Mouse (Mus musculus): ENCODE measurements around the gene Scrn1. TPM values are rescaled to one million over a fixed set of nuclear protein-coding genes. Genes with fewer than 3 reads are reported as not detected.

The Scrn1 gene
- 91.2 and 96.6 TPM in 2 replicates for polyA plus RNA-seq (2015; fragmentation: Nextera tagmentation; extraction: Ambion mirVana)

DNA sequence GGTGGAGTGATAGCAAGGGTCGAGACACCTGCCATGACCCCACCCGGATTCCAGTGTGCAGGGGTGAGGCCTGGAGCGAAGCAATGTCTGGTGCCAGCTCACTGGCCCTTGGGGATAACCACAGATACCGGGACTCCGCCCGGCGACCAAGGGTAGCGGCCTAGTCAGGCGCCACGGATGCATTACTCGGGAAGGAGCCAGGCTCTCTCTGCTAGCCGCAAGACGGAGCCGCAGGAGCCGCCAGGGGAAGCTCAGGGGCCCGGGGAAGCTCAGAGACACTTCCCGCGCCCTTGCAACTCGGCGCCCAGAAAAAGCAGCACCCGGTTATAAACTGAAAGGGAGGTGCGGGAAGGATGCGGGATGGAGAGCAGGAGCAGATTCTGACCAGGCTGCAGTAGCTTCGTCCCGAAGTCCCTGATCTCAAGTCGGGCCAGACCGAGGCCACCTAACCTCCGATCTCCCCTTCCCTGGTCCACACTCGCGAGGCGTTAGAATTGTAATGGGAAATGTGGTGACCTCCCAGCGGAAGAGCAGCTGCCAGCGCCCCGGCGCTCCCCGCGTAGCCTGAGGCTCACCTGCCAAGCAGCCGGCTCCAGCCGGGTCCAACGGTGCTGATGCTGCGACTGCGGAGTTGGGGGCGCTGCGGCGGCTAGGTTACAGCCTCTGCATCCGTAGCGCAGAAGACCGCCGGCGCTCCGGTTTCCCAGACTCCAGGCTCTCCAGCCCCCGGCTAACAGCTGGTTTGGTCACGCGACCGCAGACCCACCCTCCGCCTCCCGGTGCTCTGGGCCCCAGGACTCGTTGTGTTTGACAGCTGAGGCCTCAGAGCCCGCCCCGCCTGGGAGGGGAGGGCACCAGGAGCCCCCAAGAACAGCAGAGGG is at the start of gene Scrn1:
Gene Scrn1 (minus strand): TSS at position 825 of the 881 bp plus-strand sequence.
- Histone ChIP-seq H3K36me3 (no peaks in the 10 kb centered on the region), H3K4me1 (replicated peaks) (peaks cover 77% of the 10 kb centered on the region), H3K9ac (replicated peaks) (peak within 1 kb of the TSS; percentile 84), H3K4me2 (replicated peaks) (peak within 1 kb of the TSS; percentile 67), H3K27me3 (no peaks in the 10 kb centered on the region), H3K9me3 (no peaks in the 10 kb centered on the region), H3K27ac (peak within 1 kb of the TSS; percentile 96), H3K4me3 (replicated peaks) (peak within 1 kb of the TSS; percentile 61)
- peak; percentile 85 for ATAC-seq
- under 1% methylated on average over 59 of the region's 60 CpGs for WGBS

DNA sequence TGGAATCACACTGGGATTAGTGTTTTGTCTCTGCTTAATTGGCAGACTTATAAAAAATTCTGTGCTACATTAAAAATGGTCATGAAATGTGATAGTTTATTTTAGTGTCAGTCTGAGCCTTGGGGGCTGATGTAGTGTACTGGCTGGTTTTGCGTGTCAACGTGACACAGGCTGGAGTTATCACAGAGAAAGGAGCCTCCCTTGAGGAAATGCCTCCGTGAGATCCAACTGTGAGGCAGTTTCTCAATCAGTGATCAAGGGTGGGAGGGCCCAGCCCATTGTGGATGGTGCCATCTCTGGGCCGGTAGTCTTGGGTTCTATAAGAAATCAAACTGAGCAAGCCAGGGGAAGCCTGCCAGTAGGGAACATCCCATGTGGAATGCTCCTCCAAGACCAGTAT is 40.0 kb upstream of the Scrn1 start:
- ATAC-seq = no peak
- Histone ChIP-seq H3K4me2 (replicated peaks) (no peak overlapping the region), H3K9me3 (peaks cover 9% of the 10 kb centered on the region; the same call in 1 of the 2 replicates), H3K4me1 (replicated peaks) (peaks cover 2% of the 10 kb centered on the region; the same call in 1 of the 2 replicates), H3K27me3 (no peaks in the 10 kb centered on the region), H3K36me3 (peaks cover 14% of the 10 kb centered on the region), H3K9ac (replicated peaks) (no peak overlapping the region), H3K27ac (no peak overlapping the region), H3K4me3 (replicated peaks) (no peak overlapping the region)
- 58% methylated on average over 4 of the region's 4 CpGs for WGBS

DNA sequence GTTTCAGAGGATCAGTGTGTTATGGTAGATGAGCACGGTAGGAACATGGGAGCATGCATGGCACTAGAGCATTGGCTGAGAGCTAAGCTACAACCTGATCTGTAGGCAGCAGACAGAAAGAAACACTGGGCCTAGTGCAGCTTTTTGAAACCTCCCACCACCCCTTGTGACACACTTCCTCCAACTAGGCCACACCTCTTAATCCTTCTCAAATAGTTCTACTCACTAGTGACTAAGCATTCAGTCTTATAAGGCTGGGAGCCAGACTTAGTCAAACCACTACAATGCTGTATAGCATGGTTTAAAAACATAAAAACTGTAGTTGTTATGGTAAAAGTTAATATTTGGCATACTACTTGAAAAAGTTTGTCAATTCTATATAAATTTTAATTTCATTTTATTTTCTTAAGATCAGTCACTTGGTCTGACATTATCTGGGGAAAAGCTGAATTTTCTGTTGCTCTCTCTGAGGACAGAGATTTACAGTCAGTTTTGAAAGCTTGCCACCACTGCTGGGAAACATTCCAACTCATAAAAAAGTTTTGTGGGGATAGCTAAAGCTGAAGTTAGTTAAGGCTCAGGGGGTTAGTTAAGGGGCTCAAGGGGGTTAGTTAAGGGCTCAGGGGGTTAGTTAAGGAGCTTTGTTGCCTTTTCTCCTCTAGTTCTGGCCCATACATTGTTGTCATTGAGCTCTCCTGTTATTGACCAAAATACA is 37.9 kb upstream of the Scrn1 start:
- 98% methylated on average over 1 of the region's 1 CpGs for WGBS
- H3K4me1 ChIP-seq (replicated peaks) = peaks cover 2% of the 10 kb centered on the region; the same call in 1 of the 2 replicates
- no peaks in the 10 kb centered on the region for H3K27me3 ChIP-seq
- peaks cover 10% of the 10 kb centered on the region for H3K36me3 ChIP-seq
- H3K4me2 ChIP-seq (replicated peaks) = no peak overlapping the region
- no peak overlapping the region for H3K27ac ChIP-seq
- no peak overlapping the region for H3K9ac ChIP-seq (replicated peaks)
- H3K4me3 ChIP-seq (replicated peaks) = no peak overlapping the region
- no peak for ATAC-seq
- H3K9me3 ChIP-seq = peaks cover 4% of the 10 kb centered on the region; the same call in 1 of the 2 replicates

DNA sequence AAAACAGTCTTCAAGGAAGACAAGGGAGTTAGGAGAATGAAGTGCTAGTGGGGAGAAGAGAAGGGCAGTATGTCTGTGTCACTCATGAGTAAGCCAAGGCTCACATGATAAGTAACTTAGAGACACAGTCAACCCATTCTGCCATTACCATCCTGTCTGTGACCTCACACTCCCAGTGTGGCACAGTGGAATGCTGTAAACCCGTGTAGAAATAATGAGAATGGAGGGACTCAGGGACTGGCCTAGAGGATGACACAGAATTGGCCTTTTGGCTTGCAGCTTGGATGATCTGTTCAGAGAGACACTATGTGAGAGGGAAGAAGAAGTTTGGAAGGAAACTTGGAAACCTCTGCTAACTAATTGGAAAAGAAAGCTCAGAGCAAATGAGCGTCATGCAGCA is 36.6 kb upstream of the Scrn1 start:
- 93% methylated on average over 2 of the region's 2 CpGs for WGBS
- no peaks in the 10 kb centered on the region for H3K36me3 ChIP-seq
- H3K4me2 ChIP-seq (replicated peaks) = no peak overlapping the region
- no peaks in the 10 kb centered on the region for H3K9me3 ChIP-seq
- no peak overlapping the region for H3K9ac ChIP-seq (replicated peaks)
- peaks cover 7% of the 10 kb centered on the region; the same call in 1 of the 2 replicates for H3K4me1 ChIP-seq (replicated peaks)
- no peak for ATAC-seq
- H3K27me3 ChIP-seq = no peaks in the 10 kb centered on the region
- H3K4me3 ChIP-seq (replicated peaks) = no peak overlapping the region
- no peak overlapping the region for H3K27ac ChIP-seq

DNA sequence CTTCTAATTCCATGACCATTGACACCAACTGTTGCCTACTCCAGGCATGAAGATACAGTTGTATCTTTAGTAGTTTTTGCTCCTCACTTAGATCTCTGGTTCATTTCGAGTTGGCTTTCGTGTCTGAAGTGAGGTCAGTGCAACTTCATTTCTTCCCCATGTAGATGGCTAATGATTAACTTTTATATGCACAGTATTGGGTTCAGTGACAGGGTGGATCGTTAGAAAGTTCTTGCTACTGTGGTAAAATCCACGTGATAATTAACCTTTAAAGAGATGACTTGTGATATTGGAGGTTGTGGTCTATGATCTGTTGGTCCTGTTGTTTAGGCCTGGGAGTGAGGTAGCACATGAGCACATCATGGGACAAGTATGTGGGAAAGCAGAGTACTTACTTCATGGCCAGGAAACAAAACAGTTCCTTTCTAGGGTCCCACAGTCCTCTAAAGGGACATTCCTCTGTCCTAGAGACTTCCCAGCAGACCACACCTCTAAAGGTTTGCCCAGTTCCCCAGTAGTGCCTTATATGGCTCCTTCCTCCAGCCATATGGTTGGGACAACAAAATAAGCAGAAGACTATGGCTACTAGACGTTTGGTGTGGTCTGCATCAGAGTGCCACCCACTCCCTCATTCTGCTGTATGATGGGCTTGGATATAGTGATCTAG is 34.5 kb upstream of the Scrn1 start:
- Histone ChIP-seq H3K36me3 (no peaks in the 10 kb centered on the region), H3K9ac (replicated peaks) (no peak overlapping the region), H3K9me3 (no peaks in the 10 kb centered on the region), H3K4me1 (replicated peaks) (peaks cover 27% of the 10 kb centered on the region), H3K27me3 (no peaks in the 10 kb centered on the region), H3K27ac (no peak overlapping the region), H3K4me3 (replicated peaks) (no peak overlapping the region), H3K4me2 (replicated peaks) (no peak overlapping the region)
- ATAC-seq = no peak
- WGBS = 88% methylated on average over 5 of the region's 5 CpGs

DNA sequence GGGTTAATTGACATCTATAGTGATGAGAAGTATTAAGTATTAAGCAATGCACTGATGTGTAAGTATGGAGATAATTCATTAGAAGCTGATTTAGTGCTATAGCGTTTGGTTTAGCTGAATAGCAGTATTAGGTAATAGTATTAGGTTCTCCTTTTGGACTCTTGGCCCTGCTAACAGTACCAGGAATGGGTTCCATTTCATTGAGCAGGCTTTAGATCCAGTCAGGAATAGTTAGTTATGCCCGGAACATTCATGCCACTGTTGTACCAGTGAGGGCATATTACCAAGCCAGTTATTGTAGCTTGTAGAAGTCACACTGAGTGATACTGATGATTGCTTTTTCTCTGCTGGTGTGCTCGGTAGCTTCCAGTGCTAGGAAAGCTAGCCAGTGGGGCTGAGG is 31.4 kb upstream of the Scrn1 start:
- Histone ChIP-seq H3K4me2 (replicated peaks) (no peak overlapping the region), H3K9me3 (no peaks in the 10 kb centered on the region), H3K36me3 (no peaks in the 10 kb centered on the region), H3K27ac (no peak overlapping the region), H3K9ac (replicated peaks) (no peak overlapping the region), H3K4me1 (replicated peaks) (peaks cover 34% of the 10 kb centered on the region), H3K4me3 (replicated peaks) (no peak overlapping the region), H3K27me3 (no peaks in the 10 kb centered on the region)
- 90% methylated on average over 3 of the region's 3 CpGs for WGBS
- ATAC-seq = no peak

DNA sequence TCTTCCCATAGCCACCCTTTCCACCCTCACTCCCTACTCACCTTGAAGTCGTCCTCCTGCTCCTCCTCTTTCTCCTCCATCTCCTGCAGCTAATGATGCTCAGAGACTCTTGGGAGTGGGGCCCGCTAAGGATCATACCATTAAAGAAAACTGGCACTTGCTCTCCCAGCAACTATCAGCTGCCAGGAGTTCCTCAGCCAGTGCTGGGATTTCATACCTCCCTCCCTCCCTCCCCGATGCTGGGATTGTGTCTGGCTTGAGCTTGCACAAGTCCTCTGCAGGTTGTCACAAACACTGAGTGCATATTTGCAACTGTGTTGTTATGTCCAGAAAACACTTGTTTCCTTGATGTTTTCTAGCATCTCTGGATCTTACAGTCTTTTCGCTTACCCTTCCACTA is 30.9 kb upstream of the Scrn1 start, which contains the start of gene Fkbp14:
Gene Fkbp14 (minus strand): TSS at position 101 of the 400 bp plus-strand sequence.
- peaks cover 37% of the 10 kb centered on the region for H3K4me1 ChIP-seq (replicated peaks)
- no peaks in the 10 kb centered on the region for H3K9me3 ChIP-seq
- H3K4me2 ChIP-seq (replicated peaks) = peak within 1 kb of the TSS; percentile 69
- H3K36me3 ChIP-seq = no peaks in the 10 kb centered on the region
- no peak within 1 kb of the TSS for H3K27ac ChIP-seq
- peak within 1 kb of the TSS; percentile 89 for H3K4me3 ChIP-seq (replicated peaks)
- no peak for ATAC-seq
- WGBS = 82% methylated on average over 4 of the region's 4 CpGs
- no peaks in the 10 kb centered on the region for H3K27me3 ChIP-seq
- no peak within 1 kb of the TSS for H3K9ac ChIP-seq (replicated peaks)

DNA sequence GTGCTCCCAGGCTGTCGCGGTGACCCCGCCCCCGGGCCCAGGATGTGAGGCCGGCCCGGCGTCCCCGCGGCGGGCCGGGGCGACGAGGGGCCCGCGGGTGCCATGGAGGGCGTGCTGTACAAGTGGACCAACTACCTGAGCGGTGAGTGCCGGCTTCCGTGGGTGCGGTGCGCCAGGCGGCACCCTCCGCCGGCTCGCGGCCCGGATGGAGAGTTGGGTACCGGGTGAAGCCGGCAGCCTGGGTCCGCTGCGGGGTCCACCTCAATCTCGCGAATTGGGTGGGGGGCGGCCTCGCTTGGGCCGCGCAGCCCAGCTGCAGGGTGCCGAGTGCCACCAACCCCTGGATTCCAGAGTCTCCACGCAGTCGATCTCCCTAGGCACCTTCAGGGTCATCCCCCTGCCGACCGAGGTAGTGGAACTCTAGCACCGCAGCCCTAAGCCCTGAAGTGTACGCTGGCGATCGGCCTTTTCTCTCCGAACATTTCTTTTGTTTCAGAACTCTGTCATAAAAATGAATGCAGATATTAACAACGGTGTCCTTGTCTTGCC is 29.1 kb upstream of the Scrn1 start:
- Histone ChIP-seq H3K36me3 (no peaks in the 10 kb centered on the region), H3K9me3 (no peaks in the 10 kb centered on the region), H3K4me3 (replicated peaks) (peak overlapping the region; percentile 89), H3K27me3 (no peaks in the 10 kb centered on the region), H3K27ac (peak overlapping the region; percentile 78), H3K4me2 (replicated peaks) (peak overlapping the region; percentile 69), H3K9ac (replicated peaks) (peak overlapping the region; percentile 89), H3K4me1 (replicated peaks) (peaks cover 44% of the 10 kb centered on the region)
- under 1% methylated on average over 45 of the region's 48 CpGs for WGBS
- no peak; the same call in 1 of the 2 replicates for ATAC-seq

DNA sequence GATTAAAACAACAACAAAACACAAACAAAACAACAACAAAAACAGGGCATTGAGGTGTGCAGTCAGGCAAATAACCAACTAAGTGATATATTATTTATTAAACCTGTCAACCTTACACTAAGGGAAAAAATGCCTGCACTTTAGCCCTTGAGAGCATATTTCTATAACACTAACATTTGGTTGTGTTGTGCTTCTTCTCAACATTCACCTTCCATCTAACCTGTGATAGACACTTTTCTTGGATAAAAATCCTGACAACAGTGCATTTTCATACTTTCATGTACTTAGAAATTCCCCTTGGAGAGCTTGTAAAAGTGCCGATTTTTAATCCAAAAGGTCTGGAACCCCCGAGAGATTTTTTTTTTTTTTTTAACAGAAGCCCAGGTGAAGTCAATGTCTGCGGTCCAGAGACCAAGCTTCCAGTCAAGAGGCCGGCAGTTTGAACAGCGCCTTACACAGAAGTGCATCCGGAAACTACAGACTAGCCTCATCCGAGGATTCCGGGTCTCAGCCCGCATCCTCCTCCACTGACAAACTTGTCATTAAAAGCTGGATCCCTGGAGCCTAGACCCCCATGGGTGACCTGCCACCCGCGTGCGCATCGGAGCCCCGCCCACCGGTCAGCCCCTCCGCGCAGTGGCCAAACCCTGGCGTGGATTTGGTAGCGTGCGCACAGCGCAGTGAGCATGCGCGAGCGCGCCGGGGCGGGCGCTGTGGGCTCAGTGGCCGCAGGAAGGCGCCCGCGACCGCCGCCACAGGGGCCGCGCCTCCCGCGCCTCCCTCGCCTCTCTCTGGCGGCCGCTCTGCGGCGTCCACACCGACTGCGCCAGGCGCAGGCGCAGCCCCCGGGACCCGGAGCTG is 28.4 kb upstream of the Scrn1 start, which contains the start of gene Plekha8:
Gene Plekha8 (plus strand): TSS at position 643 of the 861 bp plus-strand sequence.
- peak; percentile 96 for ATAC-seq
- Histone ChIP-seq H3K36me3 (no peaks in the 10 kb centered on the region), H3K4me3 (replicated peaks) (peak within 1 kb of the TSS; percentile 89), H3K27ac (peak within 1 kb of the TSS; percentile 78), H3K27me3 (no peaks in the 10 kb centered on the region), H3K9me3 (no peaks in the 10 kb centered on the region), H3K4me1 (replicated peaks) (peaks cover 44% of the 10 kb centered on the region), H3K9ac (replicated peaks) (peak within 1 kb of the TSS; percentile 89), H3K4me2 (replicated peaks) (peak within 1 kb of the TSS; percentile 69)
- 0% methylated on average over 49 of the region's 49 CpGs for WGBS

DNA sequence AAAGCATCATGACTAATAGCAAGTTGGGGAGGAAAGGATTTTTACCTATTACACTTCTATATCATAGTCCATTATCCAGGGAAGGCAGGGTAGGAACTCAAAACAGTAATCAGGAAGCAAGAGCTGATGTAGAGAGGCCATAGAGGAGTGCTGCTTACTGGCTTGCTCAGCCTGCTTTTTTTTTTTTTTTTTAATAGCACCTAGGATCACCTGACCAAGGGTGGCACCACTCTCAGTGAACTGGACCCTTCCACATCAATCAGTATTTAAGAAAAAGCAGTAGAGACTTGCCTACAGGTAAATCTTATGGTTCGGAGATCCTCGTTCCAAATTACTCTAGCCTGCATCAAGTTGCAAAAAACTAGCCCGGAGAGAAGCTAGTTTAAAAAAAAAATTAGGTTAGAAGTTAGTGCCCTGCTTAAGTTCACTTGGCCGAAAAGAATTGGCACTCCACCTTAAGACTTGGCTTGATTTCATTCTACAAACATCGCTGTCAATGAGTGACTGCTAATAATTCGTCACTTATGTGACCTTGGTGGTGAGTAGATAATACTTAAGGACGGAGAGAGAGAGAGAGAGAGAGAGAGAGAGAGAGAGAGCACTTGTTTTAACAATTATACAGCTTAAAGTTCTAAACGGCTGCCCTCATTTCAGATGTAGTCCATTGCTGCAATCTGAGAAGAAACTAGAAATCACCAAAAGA is 27.6 kb upstream of the Scrn1 start:
- Histone ChIP-seq H3K9me3 (no peaks in the 10 kb centered on the region), H3K27ac (no peak overlapping the region), H3K36me3 (no peaks in the 10 kb centered on the region), H3K4me3 (replicated peaks) (peak overlapping the region; percentile 53), H3K4me1 (replicated peaks) (peaks cover 44% of the 10 kb centered on the region), H3K4me2 (replicated peaks) (peak overlapping the region; percentile 67), H3K27me3 (no peaks in the 10 kb centered on the region), H3K9ac (replicated peaks) (no peak overlapping the region)
- ATAC-seq = no peak
- WGBS = 61% methylated on average over 8 of the region's 8 CpGs
